In genomic region chr10:84392723-84393081, GRCm38 (mm10) we compare ENCODE assay signal across 8 mouse cellular contexts. TPM values are rescaled to one million over a fixed set of nuclear protein-coding genes. Genes with fewer than 3 reads are reported as not detected.
DNase-seq lines count a peak whose midpoint lies in the region; ATAC-seq and TF ChIP-seq lines count a peak whose summit lies in the region.

No protein-coding gene starts in this region.

- no peak overlapping the region for H3K9ac ChIP-seq in intestine, embryonic 14.5 days (ENCODE audit: low read length)
- H3K9ac ChIP-seq in intestine, postnatal 0 days (ENCODE audit: low read depth, low read length): no peak overlapping the region
- no peak overlapping the region for H3K9ac ChIP-seq in embryonic facial prominence, embryonic 15.5 days
- no peak overlapping the region for H3K9ac ChIP-seq in limb, embryonic 15.5 days

- H3K36me3 ChIP-seq in intestine, embryonic 14.5 days (ENCODE audit: control insufficient read depth, insufficient read depth, low read length): no peaks in the 10 kb centered on the region
- no peaks in the 10 kb centered on the region for H3K36me3 ChIP-seq in intestine, postnatal 0 days (ENCODE audit: control insufficient read depth, insufficient read depth)
- H3K36me3 ChIP-seq in embryonic facial prominence, embryonic 15.5 days: no peaks in the 10 kb centered on the region
- 0 out of 2 replicates have a peak, but pooled peaks cover 17% of the 10 kb centered on the region for H3K36me3 ChIP-seq in limb, embryonic 15.5 days

- H3K4me2 ChIP-seq in intestine, embryonic 14.5 days (ENCODE audit: low read length): no peak overlapping the region
- H3K4me2 ChIP-seq in intestine, postnatal 0 days (replicated peaks; ENCODE audit: low read depth): no peak overlapping the region
- H3K4me2 ChIP-seq in embryonic facial prominence, embryonic 15.5 days (replicated peaks): 0 out of 2 replicates have a peak overlapping the region, but pooled peaks have one; percentile 21
- H3K4me2 ChIP-seq in limb, embryonic 15.5 days: no peak overlapping the region

- no peak for DNase-seq in intestine, embryonic 14.5 days (ENCODE audit: low spot score)
- DNase-seq in adipocyte (ENCODE audit: low spot score): peak; percentile 4
- DNase-seq in gastrocnemius, postnatal 25 days: no peak
- no peak for DNase-seq in spleen, postnatal 36 days (ENCODE audit: low spot score in 2 of 2)
- no peak for DNase-seq in frontal cortex, postnatal 10 days (ENCODE audit: low spot score in 2 of 2)

- 78% methylated on average over 3 of the region's 3 CpGs for WGBS in intestine, embryonic 14.5 days
- 78% methylated on average over 3 of the region's 3 CpGs for WGBS in intestine, postnatal 0 days
- WGBS in embryonic facial prominence, embryonic 15.5 days: 81% methylated on average over 3 of the region's 3 CpGs
- 86% methylated on average over 3 of the region's 3 CpGs for WGBS in limb, embryonic 15.5 days

- H3K9me3 ChIP-seq in intestine, embryonic 14.5 days (ENCODE audit: control insufficient read depth, low read length): no peaks in the 10 kb centered on the region
- H3K9me3 ChIP-seq in intestine, postnatal 0 days (ENCODE audit: control insufficient read depth): no peaks in the 10 kb centered on the region
- H3K9me3 ChIP-seq in embryonic facial prominence, embryonic 15.5 days (replicated peaks): no peaks in the 10 kb centered on the region
- H3K9me3 ChIP-seq in limb, embryonic 15.5 days: no peaks in the 10 kb centered on the region

- H3K27ac ChIP-seq in intestine, embryonic 14.5 days (ENCODE audit: low read depth): peak overlapping the region; percentile 27; the same call in 1 of the 2 replicates
- no peak overlapping the region for H3K27ac ChIP-seq in intestine, postnatal 0 days (ENCODE audit: low read depth, low read length)
- no peak overlapping the region; the same call in 1 of the 2 replicates for H3K27ac ChIP-seq in embryonic facial prominence, embryonic 15.5 days (replicated peaks)
- 0 out of 2 replicates have a peak overlapping the region, but pooled peaks have one; percentile 59 for H3K27ac ChIP-seq in limb, embryonic 15.5 days

- no peak overlapping the region for H3K4me3 ChIP-seq in intestine, embryonic 14.5 days (ENCODE audit: low read depth, low read length)
- H3K4me3 ChIP-seq in intestine, postnatal 0 days (ENCODE audit: low read depth, low read length): no peak overlapping the region
- no peak overlapping the region for H3K4me3 ChIP-seq in embryonic facial prominence, embryonic 15.5 days (replicated peaks)
- no peak overlapping the region for H3K4me3 ChIP-seq in limb, embryonic 15.5 days

- peaks cover 52% of the 10 kb centered on the region for H3K4me1 ChIP-seq in intestine, embryonic 14.5 days (replicated peaks; ENCODE audit: control insufficient read depth, insufficient read depth, low read length)
- no peaks in the 10 kb centered on the region for H3K4me1 ChIP-seq in intestine, postnatal 0 days (replicated peaks; ENCODE audit: control insufficient read depth, insufficient read depth, low read length)
- peaks cover 51% of the 10 kb centered on the region for H3K4me1 ChIP-seq in embryonic facial prominence, embryonic 15.5 days
- peaks cover 61% of the 10 kb centered on the region for H3K4me1 ChIP-seq in limb, embryonic 15.5 days

- TF ChIP-seq CTCF in intestine, postnatal 0 days (IDR thresholded peaks at IDR 0.05; ENCODE audit: low read depth): no peak

- no peaks in the 10 kb centered on the region for H3K27me3 ChIP-seq in intestine, embryonic 14.5 days (replicated peaks; ENCODE audit: control insufficient read depth, insufficient read depth, low read length)
- no peaks in the 10 kb centered on the region for H3K27me3 ChIP-seq in intestine, postnatal 0 days (replicated peaks; ENCODE audit: control insufficient read depth, insufficient read depth, low read length)
- no peaks in the 10 kb centered on the region for H3K27me3 ChIP-seq in embryonic facial prominence, embryonic 15.5 days
- H3K27me3 ChIP-seq in limb, embryonic 15.5 days: no peaks in the 10 kb centered on the region

- no peak for ATAC-seq in intestine, embryonic 14.5 days (replicated peaks; ENCODE audit: low FRiP score, low TSS enrichment, low read depth)
- no peak for ATAC-seq in intestine, postnatal 0 days
- no peak for ATAC-seq in embryonic facial prominence, embryonic 15.5 days (ENCODE audit: insufficient number of reproducible peaks, low FRiP score, low TSS enrichment, low read depth)
- no peak for ATAC-seq in limb, embryonic 15.5 days (ENCODE audit: insufficient number of reproducible peaks, low FRiP score, low TSS enrichment, low read depth)

RNA-seq across cellular contexts. Expression of gene Nuak1, which starts 47.7 kb away (rescaled TPM):
- polyA plus RNA-seq in intestine, embryonic 14.5 days (2014; fragmentation: Nextera tagmentation; extraction: Ambion mirVana): 0.93 and 1.2 TPM in 2 replicates
- polyA plus RNA-seq in intestine, postnatal 0 days (2015; fragmentation: Nextera tagmentation; extraction: Ambion mirVana): 0.37 and 0.55 TPM in 2 replicates
- polyA plus RNA-seq in embryonic facial prominence, embryonic 15.5 days (2015; fragmentation: Nextera tagmentation; extraction: Ambion mirVana): 3.3 and 3.4 TPM in 2 replicates
- polyA plus RNA-seq in limb, embryonic 15.5 days (2015; fragmentation: Nextera tagmentation; extraction: Ambion mirVana): 3.1 and 3.9 TPM in 2 replicates
- total RNA-seq in gastrocnemius, postnatal 25 days (2021): 10 to 100 TPM; 12.6 to 19.4 TPM

Comparison
In these comparisons a context has a peak if more than half of its experiments do, and no peak if none do; other contexts are left out.
1. H3K27ac ChIP-seq: peak in intestine, embryonic 14.5 days (single experiment) and limb, embryonic 15.5 days (single experiment); none in intestine, postnatal 0 days (single experiment) and embryonic facial prominence, embryonic 15.5 days (single experiment).